Mouse (Mus musculus) C2C12 (cell line): Measurements from ENCODE around the gene Ppp5c.

Experiments used
- CEBPB ChIP-seq: IDR thresholded peaks from one replicate; pipeline ENCODE4 v1.6.1; 2011; ENCODE audit warnings: low read depth, mild to moderate bottlenecking, control low read depth, moderate library complexity
- CTCF ChIP-seq: IDR thresholded peaks from one replicate; pipeline ENCODE4 v1.5.1; 2011; ENCODE audit not compliant: control insufficient read depth, insufficient read depth, insufficient read length
- FOSL1 ChIP-seq: IDR thresholded peaks from one replicate; pipeline ENCODE4 v1.8.0; 2011; ENCODE audit warnings: mild to moderate bottlenecking, low read length; ENCODE audit not compliant: poor library complexity, insufficient read depth, severe bottlenecking
- MAX ChIP-seq: IDR thresholded peaks from one replicate; pipeline ENCODE4 v1.6.1; 2011; ENCODE audit warnings: mild to moderate bottlenecking, control low read depth
- MYOD1 ChIP-seq: IDR thresholded peaks from one replicate; pipeline ENCODE4 v1.6.1; 2011; ENCODE audit warnings: low read depth; ENCODE audit not compliant: control insufficient read depth, insufficient read length
- USF1 ChIP-seq: IDR thresholded peaks from one replicate; pipeline ENCODE4 v1.6.1; 2011; ENCODE audit warnings: low read depth, mild to moderate bottlenecking, control low read depth, moderate library complexity

DNA sequence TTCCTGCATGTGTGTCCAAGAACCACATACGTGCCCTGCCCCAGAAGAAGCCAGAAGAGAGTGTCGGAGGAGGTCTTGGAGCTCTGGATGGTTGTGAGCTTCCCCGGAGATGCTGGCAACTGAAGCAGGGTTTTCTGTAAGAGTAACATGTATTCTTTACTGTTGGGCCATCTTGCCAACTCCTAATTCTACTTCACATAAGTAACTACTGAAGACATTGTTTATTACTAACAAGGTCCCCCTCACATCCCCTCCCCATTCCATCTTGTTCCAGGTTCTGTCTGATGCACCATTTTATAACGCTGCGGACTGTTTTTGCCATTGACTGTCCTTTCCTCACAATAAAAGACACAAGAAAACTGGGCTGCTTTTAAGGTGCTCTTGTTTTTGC, 45.8 kb upstream of the Ppp5c start:
- TF ChIP-seq CTCF (no peak), CEBPB (no peak), MAX (no peak), USF1 (no peak), MYOD1 (no peak), FOSL1 (no peak)
